In genomic region chr8:21001171-21001570, GRCm38 (mm10) we compare ENCODE assay signal across 13 mouse cellular contexts. TPM values are rescaled to one million over a fixed set of nuclear protein-coding genes. Genes with fewer than 3 reads are reported as not detected.
A peak's percentile ranks its signal among the peaks of the same experiment; 100 is the strongest.
DNase-seq lines count a peak whose midpoint lies in the region; ATAC-seq and TF ChIP-seq lines count a peak whose summit lies in the region.
"Had no signal": no experiment of that assay in that cellular context is flagged by ENCODE, and none has a peak within 500 bp of the region (broad histone marks: within the 10 kb centered on the region; RNA-seq: fewer than 3 reads in every experiment).

No protein-coding gene starts in this region.

- H3K27ac ChIP-seq in lung, postnatal 0 days (ENCODE audit: low read length): no peak overlapping the region

- no peaks in the 10 kb centered on the region for H3K4me1 ChIP-seq in lung, postnatal 0 days (ENCODE audit: insufficient read depth, low read depth, low read length)
- H3K4me1 ChIP-seq in lung, adult 2 months (ENCODE audit: control insufficient read depth, insufficient read depth, low read length): no peaks in the 10 kb centered on the region

- ATAC-seq in lung, postnatal 0 days: no peak

- H3K4me2 ChIP-seq in lung, postnatal 0 days (replicated peaks; ENCODE audit: low read depth, low read length): no peak overlapping the region

- no peaks in the 10 kb centered on the region for H3K9me3 ChIP-seq in lung, postnatal 0 days (ENCODE audit: low read length)

- 57% methylated on average over 8 of the region's 8 CpGs for WGBS in lung, postnatal 0 days
- 52% methylated on average over 8 of the region's 8 CpGs for WGBS in lung, adult 2 months

- TF ChIP-seq POLR2A in lung, adult 2 months (IDR thresholded peaks at IDR 0.05; ENCODE audit: borderline replicate concordance, extremely low read depth, low read depth, low read length): no peak

- TF ChIP-seq EP300 in lung, postnatal 0 days (IDR thresholded peaks at IDR 0.05): no peak

- peak; percentile 40 for TF ChIP-seq CTCF in lung, postnatal 0 days (IDR thresholded peaks at IDR 0.05)
- no peak for TF ChIP-seq CTCF in lung, adult 2 months (IDR thresholded peaks at IDR 0.05; ENCODE audit: insufficient read depth, low read length)

- H3K27me3 ChIP-seq in lung, postnatal 0 days (replicated peaks; ENCODE audit: insufficient read depth, low read length): no peaks in the 10 kb centered on the region

- H3K36me3 ChIP-seq in lung, postnatal 0 days (ENCODE audit: insufficient read depth, low read length): no peaks in the 10 kb centered on the region

- H3K4me3 ChIP-seq in lung, postnatal 0 days (ENCODE audit: low read depth, low read length): no peak overlapping the region
- no peak overlapping the region for H3K4me3 ChIP-seq in lung, adult 2 months (replicated peaks; ENCODE audit: extremely low read depth, low read depth, low read length)

- H3K9ac ChIP-seq in lung, postnatal 0 days (replicated peaks; ENCODE audit: low read depth): no peak overlapping the region

- peak; percentile 18 for DNase-seq in gastrocnemius, postnatal 10 days
- DNase-seq in gastrocnemius, postnatal 14 days: no peak
- DNase-seq in lung, postnatal 0 days (ENCODE audit: low spot score): no peak
- DNase-seq in lung, adult 2 months: no peak
- DNase-seq in MEL-GATA-1-ER (ENCODE audit: extremely low read depth, low read depth): peak; percentile 17
- peak; percentile 28 to 30 for DNase-seq in kidney, postnatal 25 days
- DNase-seq in ovary, postnatal 14 days (ENCODE audit: low spot score): no peak
- no peak for DNase-seq in adipocyte (ENCODE audit: low spot score)
- DNase-seq: thymus, adult 18-20 months had no signal

- intact Hi-C loops in gastrocnemius, postnatal 14 days (cut with DNase I; ENCODE audit: low total_unique reads): no loop called here

RNA-seq across cellular contexts. Expression of gene Defa21, which starts 24.2 kb away (rescaled TPM):
- not detected for total RNA-seq in gastrocnemius, postnatal 10 days (2021)
- total RNA-seq in gastrocnemius, postnatal 14 days (2021): not detected
- polyA plus RNA-seq in lung, postnatal 0 days (2015; fragmentation: Nextera tagmentation; extraction: Ambion mirVana): not detected in 2 replicates
- not detected in 2 replicates for polyA plus RNA-seq in lung, adult 2 months (2012; rRNA removed)
- total RNA-seq: common myeloid progenitor, adult 5-6 weeks had no signal
- polyA plus RNA-seq: heart, embryonic 14.5 days; neural tube, embryonic 14.5 days had no signal

RNA-seq across cellular contexts. Expression of gene Defa23, which starts 53.7 kb away (rescaled TPM):
- total RNA-seq in gastrocnemius, postnatal 10 days (2021): not detected
- not detected for total RNA-seq in gastrocnemius, postnatal 14 days (2021)
- polyA plus RNA-seq in lung, postnatal 0 days (2015; fragmentation: Nextera tagmentation; extraction: Ambion mirVana): not detected in 2 replicates
- polyA plus RNA-seq in lung, adult 2 months (2012; rRNA removed): not detected in 2 replicates
- total RNA-seq: common myeloid progenitor, adult 5-6 weeks had no signal
- polyA plus RNA-seq: heart, embryonic 14.5 days; limb, embryonic 14.5 days; neural tube, embryonic 14.5 days had no signal

RNA-seq across cellular contexts. Expression of gene AY761185, which starts 56.7 kb away (rescaled TPM):
- not detected for total RNA-seq in gastrocnemius, postnatal 10 days (2021)
- total RNA-seq in gastrocnemius, postnatal 14 days (2021): not detected
- not detected in 2 replicates for polyA plus RNA-seq in lung, postnatal 0 days (2015; fragmentation: Nextera tagmentation; extraction: Ambion mirVana)
- polyA plus RNA-seq in lung, adult 2 months (2012; rRNA removed): not detected in 2 replicates
- total RNA-seq: common myeloid progenitor, adult 5-6 weeks had no signal
- polyA plus RNA-seq: heart, embryonic 14.5 days; limb, embryonic 14.5 days; neural tube, embryonic 14.5 days had no signal

Comparison
In these comparisons a context has a peak if more than half of its experiments do, and no peak if none do; other contexts are left out.
1. DNase-seq: peak in gastrocnemius, postnatal 10 days (single experiment), MEL-GATA-1-ER (single experiment) and kidney, postnatal 25 days (2 of 2); none in gastrocnemius, postnatal 14 days (single experiment), lung, postnatal 0 days (single experiment), lung, adult 2 months (single experiment), ovary, postnatal 14 days (single experiment) and adipocyte (single experiment).